Mouse (Mus musculus) midbrain, embryonic 12.5 days (tissue): ENCODE measurements at regions not wholly inside any gene's neighbourhood (a gene's known extent, or its start where the extent isn't known, plus 50 kb on each side); places are given as distances from the start of the nearest gene placed in this dataset.

Experiments used
- ATAC-seq: fragments of 200-750 bp; cut with Nextera tagmentation; 2 replicates; pipeline ENCODE4 v1.8.0; 2017; ENCODE audit warnings: low read depth, moderate TSS enrichment, moderate library complexity; ENCODE audit not compliant: low FRiP score
- H3K27ac ChIP-seq: fragments of 300-500 bp; sonication (generic); replicated peaks from 2 replicates; pipeline ENCODE4 v1.5.1; 2016; ENCODE audit warnings: mild to moderate bottlenecking
- H3K27me3 ChIP-seq: fragments of 300-500 bp; sonication (generic); 2 replicates; pipeline ENCODE4 v1.6.1; 2016; ENCODE audit warnings: mild to moderate bottlenecking
- H3K36me3 ChIP-seq: fragments of 300-500 bp; sonication (generic); 2 replicates; pipeline ENCODE4 v1.6.1; 2016
- H3K4me1 ChIP-seq: fragments of 300-500 bp; sonication (generic); 2 replicates; pipeline ENCODE4 v1.6.1; 2016
- H3K4me2 ChIP-seq: fragments of 300-500 bp; sonication (generic); replicated peaks from 2 replicates; pipeline ENCODE4 v1.6.1; 2016; ENCODE audit warnings: mild to moderate bottlenecking, moderate library complexity
- H3K4me3 ChIP-seq: fragments of 300-500 bp; sonication (generic); 2 replicates; pipeline ENCODE4 v1.5.1; 2016; ENCODE audit warnings: mild to moderate bottlenecking
- H3K9ac ChIP-seq: fragments of 300-500 bp; sonication (generic); replicated peaks from 2 replicates; pipeline ENCODE4 v1.6.1; 2016; ENCODE audit warnings: mild to moderate bottlenecking, moderate library complexity
- H3K9me3 ChIP-seq: fragments of 300-500 bp; sonication (generic); 2 replicates; pipeline ENCODE4 v1.6.1; 2016; ENCODE audit warnings: mild to moderate bottlenecking
- WGBS: fragments of 180-500 bp; shearing (Covaris S2); methylation state at CpG from one replicate; pipeline ENCODE4 v1.1.7; 2016; 5-methylcytosine and 5-hydroxymethylcytosine counted together

DNA sequence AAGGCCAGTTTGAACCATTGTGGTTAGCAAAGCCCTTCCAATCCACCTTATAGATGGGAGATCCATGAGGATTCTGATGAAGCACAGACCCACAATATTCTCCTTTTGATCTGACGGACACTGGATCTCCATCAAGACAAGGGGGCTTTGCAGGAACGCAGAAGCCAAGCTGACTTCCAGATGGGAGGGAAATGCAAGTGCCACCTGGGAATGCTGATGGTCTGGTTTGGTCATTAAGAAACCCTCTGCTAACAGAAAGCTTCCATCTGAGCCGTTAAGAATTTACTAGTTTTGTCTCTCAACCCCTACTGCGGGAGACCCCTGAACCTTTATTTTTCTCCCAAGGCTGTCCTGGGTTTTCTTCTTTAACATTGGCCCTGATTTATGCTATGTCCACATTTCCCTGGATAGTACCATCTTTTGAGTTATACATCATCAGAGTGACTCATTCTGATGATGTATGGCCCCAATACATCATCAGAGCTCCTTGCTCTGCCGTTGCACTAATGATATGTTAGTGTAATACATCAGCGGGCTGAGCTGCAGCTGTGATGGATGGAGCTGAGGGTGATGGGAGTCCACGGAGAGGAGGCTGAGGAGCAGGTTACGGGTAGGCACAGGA lies 898.3 kb downstream of the Kcnma1 start:
- Histone ChIP-seq H3K4me2 (no peak overlapping the region), H3K27me3 (no peaks in the 10 kb centered on the region), H3K4me1 (no peaks in the 10 kb centered on the region), H3K27ac (no peak overlapping the region), H3K4me3 (no peak overlapping the region), H3K36me3 (no peaks in the 10 kb centered on the region), H3K9me3 (no peaks in the 10 kb centered on the region), H3K9ac (no peak overlapping the region)
- WGBS: 88% methylated on average over 8 of the region's 8 CpGs
- no peak for ATAC-seq

DNA sequence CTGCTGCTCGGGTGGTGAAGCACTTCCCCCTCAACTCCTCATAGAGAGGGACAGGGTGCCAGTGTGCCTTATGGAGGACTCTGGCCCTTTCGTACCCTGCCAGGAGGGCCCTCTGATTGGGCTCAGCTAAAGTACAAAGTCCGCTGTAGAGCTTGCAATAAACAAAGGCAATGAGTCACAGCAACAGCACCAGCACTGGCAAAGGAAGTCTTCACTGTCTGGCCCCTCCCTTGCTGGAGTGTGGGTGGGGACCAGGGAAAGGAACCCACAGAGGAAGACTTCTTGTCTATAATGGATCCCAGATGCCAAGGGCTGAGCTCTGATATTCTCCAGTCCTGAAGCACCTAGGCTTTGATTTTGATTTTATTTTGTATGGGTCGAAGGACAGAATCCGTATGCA lies 899.4 kb downstream of the Kcnma1 start:
- 78% methylated on average over 5 of the region's 5 CpGs for whole genome bisulfite sequencing
- Histone ChIP-seq H3K4me2 (no peak overlapping the region), H3K4me1 (no peaks in the 10 kb centered on the region), H3K4me3 (no peak overlapping the region), H3K36me3 (no peaks in the 10 kb centered on the region), H3K9me3 (no peaks in the 10 kb centered on the region), H3K9ac (no peak overlapping the region), H3K27ac (no peak overlapping the region), H3K27me3 (no peaks in the 10 kb centered on the region)
- no peak for ATAC-seq

GRCm38 (mm10) chr14:23114456-23114855 lies 899.8 kb downstream of the Kcnma1 start:
- no peaks in the 10 kb centered on the region for H3K4me1 ChIP-seq
- no peaks in the 10 kb centered on the region for H3K27me3 ChIP-seq
- H3K27ac ChIP-seq: no peak overlapping the region
- no peak overlapping the region for H3K9ac ChIP-seq
- WGBS: 91% methylated on average over 1 of the region's 1 CpGs
- H3K4me3 ChIP-seq: no peak overlapping the region
- no peak for ATAC-seq
- H3K36me3 ChIP-seq: no peaks in the 10 kb centered on the region
- no peaks in the 10 kb centered on the region for H3K9me3 ChIP-seq
- H3K4me2 ChIP-seq: no peak overlapping the region

DNA sequence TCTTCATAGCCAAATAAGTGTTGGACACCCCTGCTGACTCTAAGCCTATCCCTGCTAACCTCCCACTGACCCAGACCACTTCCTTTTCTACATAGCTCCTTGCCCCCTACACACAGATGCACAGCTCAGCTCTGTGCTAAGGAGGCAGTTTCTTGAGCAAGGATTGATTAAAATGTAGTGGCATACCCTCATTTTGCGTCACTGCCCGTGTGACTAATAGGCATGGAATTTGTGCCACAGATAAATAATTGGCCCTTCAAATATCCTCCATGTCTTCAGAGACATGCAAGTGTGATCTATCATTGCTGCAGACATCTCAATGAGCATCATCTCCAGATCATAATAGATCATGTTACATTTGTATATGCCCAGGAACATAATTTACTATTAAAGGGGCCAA lies 901.9 kb downstream of the Kcnma1 start:
- 73% methylated on average over 2 of the region's 2 CpGs for WGBS
- no peaks in the 10 kb centered on the region for H3K9me3 ChIP-seq
- no peak overlapping the region for H3K4me3 ChIP-seq
- no peaks in the 10 kb centered on the region for H3K36me3 ChIP-seq
- H3K4me1 ChIP-seq: no peaks in the 10 kb centered on the region
- no peak overlapping the region for H3K9ac ChIP-seq
- H3K4me2 ChIP-seq: no peak overlapping the region
- H3K27me3 ChIP-seq: no peaks in the 10 kb centered on the region
- ATAC-seq: no peak
- no peak overlapping the region for H3K27ac ChIP-seq

- no peak for ATAC-seq
- Histone ChIP-seq H3K27ac (no peak overlapping the region), H3K4me3 (no peak overlapping the region), H3K9ac (no peak overlapping the region), H3K27me3 (no peaks in the 10 kb centered on the region), H3K4me2 (no peak overlapping the region), H3K36me3 (no peaks in the 10 kb centered on the region), H3K9me3 (no peaks in the 10 kb centered on the region), H3K4me1 (no peaks in the 10 kb centered on the region)
- WGBS: 94% methylated on average over 7 of the region's 7 CpGs
Observed at GRCm38 (mm10) chr14:23108590-23108989, 905.7 kb downstream of the Kcnma1 start.

GRCm38 (mm10) chr14:23107466-23107865 lies 906.8 kb downstream of the Kcnma1 start:
- WGBS: 74% methylated on average over 4 of the region's 4 CpGs
- Histone ChIP-seq H3K27ac (no peak overlapping the region), H3K4me1 (no peaks in the 10 kb centered on the region), H3K9ac (no peak overlapping the region), H3K36me3 (no peaks in the 10 kb centered on the region), H3K4me3 (no peak overlapping the region), H3K27me3 (no peaks in the 10 kb centered on the region), H3K4me2 (no peak overlapping the region), H3K9me3 (no peaks in the 10 kb centered on the region)
- no peak for ATAC-seq
